Mouse (Mus musculus): ENCODE results near the gene Ftcd. TPM values are rescaled to one million over a fixed set of nuclear protein-coding genes. Genes with fewer than 3 reads are reported as not detected.

Gene Ftcd
- polyA plus RNA-seq, 1 experiment from 2014 or later = 18.3 TPM

DNA sequence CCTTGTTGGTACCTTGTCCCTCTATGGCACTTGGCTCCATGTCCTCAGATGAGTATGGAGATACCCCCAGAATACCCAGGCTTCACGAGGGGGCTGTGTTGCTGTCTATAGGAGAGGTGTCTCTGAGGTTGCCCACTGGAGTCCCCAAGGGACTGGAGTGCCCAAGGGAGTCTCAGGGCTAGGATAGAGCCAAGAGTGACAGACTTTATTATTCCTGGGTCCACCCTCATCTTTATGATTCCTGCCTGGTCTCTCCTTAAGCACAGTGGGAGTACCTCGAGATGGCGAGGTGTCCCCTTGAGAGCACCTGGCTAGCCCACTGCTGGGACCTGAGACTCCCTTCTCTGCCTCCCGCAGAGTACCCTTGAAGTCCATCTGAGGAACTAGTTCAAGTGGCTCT lies 47.0 kb downstream of the Ftcd start:
- Histone ChIP-seq H3K9me3 (replicated peaks) (no peaks in the 10 kb centered on the region), H3K4me3 (peak overlapping the region; percentile 35; the same call in 1 of the 2 replicates), H3K4me2 (peak overlapping the region; percentile 58), H3K27ac (no peak overlapping the region), H3K9ac (no peak overlapping the region), H3K4me1 (no peaks in the 10 kb centered on the region; the same call in 1 of the 2 replicates), H3K27me3 (replicated peaks) (no peaks in the 10 kb centered on the region; the same call in 1 of the 2 replicates), H3K36me3 (no peaks in the 10 kb centered on the region)
- ATAC-seq = no peak
- WGBS (ENCODE audit: insufficient replicate concordance) = 47% methylated on average over 4 of the region's 4 CpGs

DNA sequence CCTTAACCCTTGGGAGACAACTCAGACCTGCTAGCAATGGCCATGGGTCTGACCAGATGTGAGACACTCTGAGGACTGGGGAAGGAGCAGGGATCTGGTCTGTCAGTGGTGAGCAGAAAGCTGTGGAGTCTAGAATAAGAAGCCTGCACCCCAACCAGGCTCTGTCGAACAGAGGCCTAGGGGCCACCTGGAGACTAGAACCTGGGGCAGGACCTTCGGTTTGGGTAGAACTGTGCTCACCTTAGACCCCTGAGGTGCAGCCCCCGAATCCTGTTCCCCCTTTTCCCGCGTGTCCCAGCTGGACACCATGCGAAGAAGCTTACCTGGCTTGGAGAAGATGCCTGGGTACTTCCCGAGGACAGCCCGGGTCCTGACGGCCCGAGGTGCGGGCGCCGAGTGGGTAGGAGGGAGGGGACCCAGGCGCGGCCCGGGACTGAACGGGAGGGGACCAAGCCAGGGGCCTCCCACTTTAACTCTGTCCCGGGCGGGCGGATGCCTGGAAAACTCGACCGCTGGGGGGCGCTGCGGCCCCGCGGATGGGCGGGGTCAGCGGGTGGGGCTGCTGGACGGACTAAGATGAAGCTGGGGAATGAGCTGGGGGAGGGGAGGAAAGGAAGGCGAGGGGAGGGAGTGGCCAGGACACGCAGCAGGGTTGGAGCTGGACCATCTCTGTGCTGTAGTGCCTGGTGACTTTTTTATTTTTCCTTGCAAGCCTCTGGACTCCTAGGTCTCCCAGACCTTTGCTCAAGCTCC lies 47.7 kb downstream of the Ftcd start, which contains the start of gene Col6a2:
Gene Col6a2 (minus strand): TSS at position 703 of the 753 bp plus-strand sequence.
- WGBS (ENCODE audit: insufficient replicate concordance) = 4% methylated on average over 31 of the region's 31 CpGs

DNA sequence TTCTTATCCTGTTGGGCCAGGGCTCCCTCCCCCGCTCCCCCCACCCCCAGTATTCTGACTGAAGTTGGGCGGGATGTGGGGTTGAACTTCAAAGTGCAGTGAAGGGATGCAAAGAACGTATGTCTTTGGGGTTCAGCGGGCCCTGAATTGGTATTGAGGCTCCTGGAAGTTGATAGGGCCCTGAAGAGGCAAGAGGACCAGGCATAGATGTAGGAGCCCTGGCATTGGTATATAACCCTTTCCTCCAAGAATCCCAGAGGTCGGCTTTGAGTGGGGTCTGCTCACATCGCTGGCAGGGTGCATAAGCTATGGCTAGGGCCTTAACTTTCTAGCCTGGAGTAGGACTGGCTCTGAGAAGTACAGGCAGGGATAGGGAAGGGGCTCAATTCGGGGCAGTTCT lies 48.3 kb downstream of the Ftcd start:
- Histone ChIP-seq H3K4me3 (no peak overlapping the region; the same call in 1 of the 2 replicates), H3K4me1 (no peaks in the 10 kb centered on the region; the same call in 1 of the 2 replicates), H3K9me3 (replicated peaks) (no peaks in the 10 kb centered on the region), H3K27me3 (replicated peaks) (no peaks in the 10 kb centered on the region; the same call in 1 of the 2 replicates), H3K4me2 (peak overlapping the region; percentile 58), H3K9ac (no peak overlapping the region), H3K36me3 (no peaks in the 10 kb centered on the region), H3K27ac (no peak overlapping the region)
- ATAC-seq = no peak
- 12% methylated on average over 7 of the region's 7 CpGs for WGBS (ENCODE audit: insufficient replicate concordance)

More for the DNA sequence above, 47.7 kb downstream of the Ftcd start, which contains the start of gene Col6a2:
- peak; percentile 55 for ATAC-seq
- Histone ChIP-seq H3K9ac (no peak within 1 kb of the TSS), H3K27ac (no peak within 1 kb of the TSS), H3K36me3 (no peaks in the 10 kb centered on the region), H3K4me1 (no peaks in the 10 kb centered on the region; the same call in 1 of the 2 replicates), H3K4me3 (peak within 1 kb of the TSS; percentile 35), H3K27me3 (replicated peaks) (no peaks in the 10 kb centered on the region; the same call in 1 of the 2 replicates), H3K9me3 (replicated peaks) (no peaks in the 10 kb centered on the region), H3K4me2 (peak within 1 kb of the TSS; percentile 58)

DNA sequence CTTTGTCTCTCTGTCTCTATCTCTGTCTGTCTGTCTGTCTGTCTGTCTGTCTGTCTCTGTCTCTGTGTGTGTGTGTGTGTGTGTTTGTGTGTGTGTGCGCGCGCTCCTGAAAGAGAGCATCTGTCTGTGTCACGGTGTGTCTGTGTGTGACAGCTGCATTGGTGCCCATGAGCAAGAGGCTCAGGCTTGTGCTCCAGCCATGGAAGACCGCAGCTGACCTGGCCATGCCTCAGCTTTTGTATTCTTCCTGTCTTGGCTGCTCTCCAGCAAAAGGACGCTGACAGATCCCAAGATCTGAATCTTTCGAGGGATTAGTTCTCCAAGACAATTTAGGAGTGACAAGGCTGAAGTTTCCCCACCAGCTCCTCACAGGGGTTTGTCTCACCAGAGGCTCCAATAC lies 49.5 kb downstream of the Ftcd start:
- H3K36me3 ChIP-seq = no peaks in the 10 kb centered on the region
- no peak overlapping the region for H3K4me3 ChIP-seq
- H3K9me3 ChIP-seq (replicated peaks) = no peaks in the 10 kb centered on the region
- ATAC-seq = no peak
- H3K4me2 ChIP-seq = no peak overlapping the region
- no peak overlapping the region for H3K27ac ChIP-seq
- H3K9ac ChIP-seq = no peak overlapping the region
- H3K4me1 ChIP-seq = no peaks in the 10 kb centered on the region; the same call in 1 of the 2 replicates
- WGBS (ENCODE audit: insufficient replicate concordance) = 66% methylated on average over 7 of the region's 7 CpGs
- no peaks in the 10 kb centered on the region; the same call in 1 of the 2 replicates for H3K27me3 ChIP-seq (replicated peaks)

DNA sequence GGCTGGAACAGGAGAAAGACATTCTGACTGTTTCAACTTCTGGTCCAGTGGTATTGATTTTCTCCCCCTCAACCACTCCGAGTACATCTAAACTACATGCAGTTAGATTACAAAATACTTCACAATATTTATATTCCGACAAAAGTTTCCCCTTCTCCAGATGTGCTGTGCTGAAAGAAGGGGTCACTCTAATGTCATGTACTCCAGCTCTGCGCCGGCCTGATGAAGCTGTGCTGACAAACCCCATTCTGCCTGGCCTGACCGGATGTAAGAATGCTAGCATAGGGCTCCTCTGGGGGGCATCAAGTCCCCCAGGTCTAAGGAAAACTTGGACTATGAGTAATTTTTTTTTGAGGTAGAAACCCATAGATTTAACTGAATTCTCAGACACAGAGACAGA lies 52.3 kb downstream of the Ftcd start:
- H3K4me1 ChIP-seq = no peaks in the 10 kb centered on the region; the same call in 1 of the 2 replicates
- 77% methylated on average over 5 of the region's 5 CpGs for WGBS (ENCODE audit: insufficient replicate concordance)
- H3K4me2 ChIP-seq = no peak overlapping the region
- no peak for ATAC-seq
- no peak overlapping the region for H3K9ac ChIP-seq
- no peaks in the 10 kb centered on the region for H3K36me3 ChIP-seq
- no peak overlapping the region for H3K4me3 ChIP-seq
- H3K9me3 ChIP-seq (replicated peaks) = no peaks in the 10 kb centered on the region
- H3K27ac ChIP-seq = no peak overlapping the region
- no peaks in the 10 kb centered on the region; the same call in 1 of the 2 replicates for H3K27me3 ChIP-seq (replicated peaks)

DNA sequence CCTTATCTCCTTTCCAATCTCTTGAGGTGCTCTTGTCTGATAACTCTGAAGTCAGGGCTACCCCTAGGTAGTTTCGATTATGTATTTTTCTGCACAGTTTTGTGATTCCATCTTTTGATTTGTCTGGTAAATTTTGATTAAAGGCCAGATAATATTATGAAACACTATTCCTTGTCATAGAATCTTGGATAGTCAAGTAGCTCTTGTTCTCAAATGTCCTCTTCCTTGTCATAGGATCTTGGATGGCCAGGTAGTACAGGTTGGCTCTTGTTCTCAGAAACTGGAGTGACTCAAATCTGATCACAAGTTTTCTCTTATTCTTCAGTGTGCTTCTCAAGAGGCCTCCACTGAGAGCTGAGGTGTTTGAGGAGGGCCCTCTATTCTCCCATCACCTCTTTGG lies 55.2 kb downstream of the Ftcd start:
- H3K27me3 ChIP-seq (replicated peaks) = no peaks in the 10 kb centered on the region
- no peak overlapping the region for H3K4me2 ChIP-seq
- H3K27ac ChIP-seq = no peak overlapping the region
- no peak overlapping the region for H3K4me3 ChIP-seq
- no peaks in the 10 kb centered on the region for H3K9me3 ChIP-seq (replicated peaks)
- H3K4me1 ChIP-seq = no peaks in the 10 kb centered on the region
- 73% methylated on average over 1 of the region's 1 CpGs for WGBS (ENCODE audit: insufficient replicate concordance)
- H3K36me3 ChIP-seq = no peaks in the 10 kb centered on the region
- ATAC-seq = no peak
- no peak overlapping the region for H3K9ac ChIP-seq

DNA sequence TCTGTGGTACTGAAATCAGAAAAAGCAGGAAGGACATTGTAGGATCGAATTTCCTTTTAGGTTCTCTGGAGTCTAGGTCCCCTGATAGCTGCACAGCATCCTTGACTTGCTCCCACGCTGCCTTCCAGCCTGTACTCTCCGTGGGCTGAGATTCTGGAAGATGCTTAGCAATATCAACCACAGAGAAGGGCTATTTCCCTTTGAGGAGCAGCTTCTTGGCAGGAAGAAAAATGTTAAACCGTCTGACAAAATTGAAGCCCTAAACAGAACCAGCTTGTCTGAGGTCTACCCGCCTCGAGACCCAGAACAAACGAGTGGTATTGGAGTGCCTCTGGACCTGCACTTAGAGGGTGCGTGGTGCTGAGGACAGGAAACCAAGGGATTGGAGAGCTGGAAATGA lies 57.2 kb downstream of the Ftcd start:
- no peak overlapping the region for H3K27ac ChIP-seq
- no peaks in the 10 kb centered on the region for H3K9me3 ChIP-seq (replicated peaks)
- H3K9ac ChIP-seq = no peak overlapping the region
- no peaks in the 10 kb centered on the region for H3K36me3 ChIP-seq
- 55% methylated on average over 8 of the region's 8 CpGs for WGBS (ENCODE audit: insufficient replicate concordance)
- H3K4me3 ChIP-seq = no peak overlapping the region
- no peak overlapping the region for H3K4me2 ChIP-seq
- ATAC-seq = no peak
- no peaks in the 10 kb centered on the region for H3K27me3 ChIP-seq (replicated peaks)
- no peaks in the 10 kb centered on the region for H3K4me1 ChIP-seq

DNA sequence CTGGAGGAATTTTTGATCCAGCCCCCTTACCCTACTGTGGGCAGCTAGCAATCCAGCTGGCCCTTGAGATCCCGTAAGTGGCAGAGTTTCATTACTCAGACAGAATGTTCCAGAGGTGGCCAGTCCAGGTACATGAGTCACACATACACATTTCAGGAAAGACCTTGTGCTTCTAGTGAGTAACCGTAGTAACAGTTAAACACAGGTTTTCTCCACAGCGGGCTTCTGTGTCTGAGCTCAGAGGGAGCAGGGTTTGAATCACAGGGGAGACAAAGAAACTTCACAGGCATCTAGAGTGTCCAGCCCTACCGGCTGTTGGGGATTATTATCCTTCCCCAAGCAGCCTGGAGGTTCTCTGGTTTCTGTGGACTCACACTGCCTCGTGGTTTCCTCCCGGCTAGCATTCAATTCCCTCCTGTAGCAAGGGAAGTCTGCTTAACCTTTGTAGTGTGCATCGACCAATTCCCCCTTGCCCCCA lies 58.7 kb downstream of the Ftcd start:
- H3K27ac ChIP-seq = no peak overlapping the region
- no peaks in the 10 kb centered on the region for H3K36me3 ChIP-seq
- H3K9me3 ChIP-seq (replicated peaks) = no peaks in the 10 kb centered on the region
- WGBS (ENCODE audit: insufficient replicate concordance) = 46% methylated on average over 7 of the region's 7 CpGs
- ATAC-seq = no peak
- H3K9ac ChIP-seq = no peak overlapping the region
- no peaks in the 10 kb centered on the region for H3K27me3 ChIP-seq (replicated peaks)
- H3K4me2 ChIP-seq = no peak overlapping the region
- no peaks in the 10 kb centered on the region for H3K4me1 ChIP-seq
- H3K4me3 ChIP-seq = no peak overlapping the region

DNA sequence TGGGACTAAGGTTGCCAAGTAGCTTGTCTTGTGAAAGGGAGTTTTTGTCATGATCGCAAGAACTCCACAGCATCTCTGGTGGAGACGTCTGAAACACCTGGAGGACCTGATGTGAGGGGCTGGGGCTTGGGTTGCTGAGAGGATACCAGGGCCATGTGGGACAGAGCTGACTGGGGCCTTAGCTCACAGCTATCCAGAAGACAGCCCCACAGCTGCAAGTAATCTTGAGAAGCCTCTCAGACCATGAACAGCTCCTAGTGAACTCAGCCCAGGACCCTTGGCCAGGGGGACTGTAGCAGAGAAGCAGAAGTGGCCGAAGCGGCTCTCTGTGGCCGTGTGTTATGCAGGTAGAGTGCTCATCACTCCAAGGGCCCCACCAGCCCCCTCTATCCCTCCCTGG lies 59.1 kb downstream of the Ftcd start:
- H3K4me2 ChIP-seq = no peak overlapping the region
- no peaks in the 10 kb centered on the region for H3K9me3 ChIP-seq (replicated peaks)
- no peak overlapping the region for H3K27ac ChIP-seq
- H3K27me3 ChIP-seq (replicated peaks) = no peaks in the 10 kb centered on the region
- H3K4me3 ChIP-seq = no peak overlapping the region
- no peak for ATAC-seq
- H3K36me3 ChIP-seq = no peaks in the 10 kb centered on the region
- 77% methylated on average over 5 of the region's 5 CpGs for WGBS (ENCODE audit: insufficient replicate concordance)
- H3K9ac ChIP-seq = no peak overlapping the region
- H3K4me1 ChIP-seq = no peaks in the 10 kb centered on the region

DNA sequence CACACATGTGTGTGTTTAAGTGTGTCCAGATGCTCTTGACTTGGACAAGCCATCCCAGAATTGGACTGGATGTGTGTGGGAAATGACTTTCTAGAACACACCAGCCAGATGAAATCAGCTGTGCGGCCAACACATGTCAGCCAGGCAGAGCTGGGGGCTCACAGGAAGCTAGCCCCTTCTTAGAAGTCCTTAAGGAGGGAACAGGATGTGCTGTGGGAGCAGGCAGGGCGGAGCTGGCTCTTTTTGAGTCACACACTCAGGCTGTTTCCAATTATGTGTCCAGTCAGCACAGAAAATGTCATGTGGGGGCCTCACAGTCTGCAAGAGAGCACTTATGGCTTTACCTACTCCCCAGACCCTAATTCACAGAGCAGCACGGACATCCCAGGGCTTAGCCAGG lies 60.6 kb downstream of the Ftcd start:
- H3K27me3 ChIP-seq (replicated peaks) = no peaks in the 10 kb centered on the region

DNA sequence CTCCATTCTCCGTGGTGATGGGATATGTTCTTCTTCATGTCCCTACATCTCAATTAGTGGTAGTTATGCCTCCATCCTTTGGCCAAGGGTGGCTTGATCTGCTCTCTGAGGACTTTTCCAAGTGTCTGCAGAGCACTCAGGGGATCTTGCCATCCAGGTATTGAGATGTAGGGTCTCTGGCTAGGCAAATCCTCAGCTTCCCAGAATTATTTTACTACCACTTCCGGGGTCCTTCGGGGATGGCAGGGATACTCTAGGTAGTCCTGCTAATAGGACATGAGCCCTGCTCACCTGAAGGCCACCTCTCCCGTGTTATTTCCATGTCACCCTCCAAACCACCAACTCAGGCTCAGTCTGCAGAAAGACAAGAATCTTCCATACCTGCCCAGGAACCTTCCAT lies 61.2 kb downstream of the Ftcd start:
- ATAC-seq = no peak
- no peak overlapping the region for H3K4me2 ChIP-seq
- WGBS (ENCODE audit: insufficient replicate concordance) = 63% methylated on average over 4 of the region's 4 CpGs
- H3K27me3 ChIP-seq (replicated peaks) = no peaks in the 10 kb centered on the region
- no peak overlapping the region for H3K9ac ChIP-seq
- H3K27ac ChIP-seq = no peak overlapping the region
- H3K9me3 ChIP-seq (replicated peaks) = no peaks in the 10 kb centered on the region
- H3K4me3 ChIP-seq = no peak overlapping the region
- H3K36me3 ChIP-seq = no peaks in the 10 kb centered on the region
- H3K4me1 ChIP-seq = no peaks in the 10 kb centered on the region

More for the DNA sequence above, 60.6 kb downstream of the Ftcd start:
- no peaks in the 10 kb centered on the region for H3K9me3 ChIP-seq (replicated peaks)
- H3K4me3 ChIP-seq = no peak overlapping the region
- ATAC-seq = no peak
- no peak overlapping the region for H3K27ac ChIP-seq
- WGBS (ENCODE audit: insufficient replicate concordance) = 38% methylated on average over 3 of the region's 3 CpGs
- no peaks in the 10 kb centered on the region for H3K4me1 ChIP-seq
- no peak overlapping the region for H3K9ac ChIP-seq
- H3K4me2 ChIP-seq = no peak overlapping the region
- H3K36me3 ChIP-seq = no peaks in the 10 kb centered on the region
